Mouse (Mus musculus): ENCODE results near the gene 2310061N02Rik. TPM values are rescaled to one million over a fixed set of nuclear protein-coding genes. Genes with fewer than 3 reads are reported as not detected.
A peak's percentile ranks its signal among the peaks of the same experiment; 100 is the strongest.
"Not testable (repeated sequence)": the region's sequence is repeated elsewhere in the genome, so short reads cannot be mapped to it uniquely, and the experiment has no call there.

The 2310061N02Rik gene
- not detected for polyA plus RNA-seq (2012; fragmentation: generic; extraction: Trizol)

DNA sequence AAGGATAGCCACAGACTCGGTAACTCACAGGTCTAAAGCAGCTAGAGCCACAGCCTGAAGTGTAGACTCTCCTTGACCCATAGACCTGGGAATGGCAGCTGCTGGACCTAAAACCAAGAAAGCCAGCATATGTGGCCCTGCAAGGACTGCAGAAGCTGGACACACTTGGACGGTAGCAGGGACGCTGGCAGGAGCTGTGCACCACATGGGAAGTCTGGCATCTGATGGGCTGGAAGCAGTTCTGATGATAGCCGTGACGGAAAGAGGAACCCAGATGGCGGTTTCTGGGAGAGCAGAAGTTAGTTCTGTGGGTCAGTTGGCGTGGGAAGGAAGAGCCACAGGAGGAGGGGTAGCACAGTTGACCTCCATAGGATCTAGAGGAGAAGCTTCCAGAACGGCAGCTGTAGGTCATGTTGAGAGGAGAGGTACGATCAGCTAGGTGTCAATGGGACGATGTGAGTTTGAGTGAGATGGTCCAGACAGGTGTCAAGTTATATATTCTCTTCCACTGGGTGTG is at the start of gene 2310061N02Rik:
TSS of gene 2310061N02Rik (minus strand) at position 467 of the 517 bp plus-strand sequence.
- Histone ChIP-seq H3K27me3 (ENCODE audit: control insufficient read depth, insufficient read depth, insufficient read length) (no peaks in the 10 kb centered on the region), H3K4me3 (no peak within 1 kb of the TSS), H3K36me3 (ENCODE audit: control insufficient read depth, insufficient read depth) (no peaks in the 10 kb centered on the region), H3K4me2 (ENCODE audit: low read depth) (no peak within 1 kb of the TSS), H3ac (ENCODE audit: control insufficient read depth, insufficient read length) (no peak within 1 kb of the TSS), H3K79me2 (ENCODE audit: control insufficient read depth, insufficient read depth) (no peaks in the 10 kb centered on the region)
- no peak for TF ChIP-seq POLR2AphosphoS2 (IDR thresholded peaks at IDR 0.05; ENCODE audit: insufficient read length, low read depth)
- no peak for TF ChIP-seq POLR2A (IDR thresholded peaks at IDR 0.05; ENCODE audit: insufficient read length, low read depth)
- no peak for TF ChIP-seq MAX (IDR thresholded peaks at IDR 0.05; ENCODE audit: low read depth)
- TF ChIP-seq CEBPB (IDR thresholded peaks at IDR 0.05; ENCODE audit: insufficient read depth, poor library complexity, severe bottlenecking): no peak
- TF ChIP-seq MYOD1 (IDR thresholded peaks at IDR 0.05; ENCODE audit: control insufficient read depth in 1 of 3, insufficient read length in 2 of 3, low read depth in 2 of 3): no peak
- no peak for TF ChIP-seq SRF (IDR thresholded peaks at IDR 0.05; ENCODE audit: control insufficient read depth, insufficient read length, low read depth)
- TF ChIP-seq MYOG (IDR thresholded peaks at IDR 0.05; ENCODE audit: control insufficient read depth in 1 of 3, insufficient read depth in 1 of 3, insufficient read length in 2 of 3, low read depth in 2 of 3): no peak
- TF ChIP-seq TCF3 (IDR thresholded peaks at IDR 0.05; ENCODE audit: insufficient read length, low read depth): no peak
- no peak for TF ChIP-seq REST (IDR thresholded peaks at IDR 0.05; ENCODE audit: insufficient read depth, insufficient read length)
- no peak for TF ChIP-seq E2F4 (IDR thresholded peaks at IDR 0.05; ENCODE audit: insufficient read depth)
- no peak for TF ChIP-seq TCF12 (IDR thresholded peaks at IDR 0.05; ENCODE audit: insufficient read depth, poor library complexity, severe bottlenecking)
- TF ChIP-seq USF1 (IDR thresholded peaks at IDR 0.05; ENCODE audit: low read depth): no peak

DNA sequence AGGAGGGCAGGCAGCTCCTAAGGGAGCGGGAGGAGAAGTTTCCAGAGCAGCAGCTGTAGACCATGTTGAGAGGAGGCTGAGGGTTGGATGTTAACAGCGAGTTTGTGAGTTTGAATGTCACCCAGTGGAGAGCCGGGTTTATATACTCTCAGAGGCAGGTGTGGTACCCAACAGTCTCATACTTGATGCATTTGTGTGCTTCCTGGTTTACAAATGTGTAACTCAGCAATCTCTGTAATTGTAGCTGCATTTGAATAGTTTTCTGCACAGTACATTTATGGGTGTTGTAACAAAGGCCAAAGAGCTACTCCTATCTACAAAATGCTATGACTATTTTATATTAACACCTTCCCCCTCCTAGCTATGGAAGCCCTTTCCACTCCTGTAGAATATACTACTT is 43.8 kb upstream of the 2310061N02Rik start, which contains the start of gene Krtap13:
TSS of gene Krtap13 (minus strand) at position 101 of the 400 bp plus-strand sequence.
- H3K4me2 ChIP-seq (ENCODE audit: low read depth); H3K27me3 ChIP-seq (ENCODE audit: control insufficient read depth, insufficient read depth, insufficient read length); H3K79me2 ChIP-seq (ENCODE audit: control insufficient read depth, insufficient read depth); H3ac ChIP-seq (ENCODE audit: control insufficient read depth, insufficient read length); H3K36me3 ChIP-seq (ENCODE audit: control insufficient read depth, insufficient read depth); H3K4me3 ChIP-seq: not testable (repeated sequence)

DNA sequence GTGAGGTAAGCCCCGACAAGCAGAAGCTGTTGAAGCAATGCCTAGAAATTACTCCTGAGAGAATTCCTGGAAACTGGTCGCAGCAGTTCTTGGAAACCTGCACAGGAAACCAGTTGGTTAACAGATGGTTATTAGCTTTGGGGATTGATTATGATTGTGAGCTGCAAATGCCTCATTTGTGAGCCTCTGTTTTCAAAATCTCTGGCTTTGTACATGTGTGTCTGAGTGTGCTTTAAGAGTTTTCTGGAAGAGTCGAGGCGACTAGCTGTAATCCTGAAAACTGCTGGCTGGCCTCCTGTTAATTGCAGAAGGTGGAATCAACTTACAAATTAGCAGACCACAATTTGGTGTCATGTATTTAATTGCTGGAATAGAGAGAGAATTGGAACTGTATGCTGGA is 40.2 kb upstream of the 2310061N02Rik start:
- Histone ChIP-seq H3K27me3 (ENCODE audit: control insufficient read depth, insufficient read depth, insufficient read length) (no peaks in the 10 kb centered on the region), H3K4me2 (ENCODE audit: low read depth) (no peak overlapping the region), H3K79me2 (ENCODE audit: control insufficient read depth, insufficient read depth) (no peaks in the 10 kb centered on the region), H3K4me3 (no peak overlapping the region), H3ac (ENCODE audit: control insufficient read depth, insufficient read length) (no peak overlapping the region), H3K36me3 (ENCODE audit: control insufficient read depth, insufficient read depth) (no peaks in the 10 kb centered on the region)
- TF ChIP-seq MYOD1 (IDR thresholded peaks at IDR 0.05; ENCODE audit: control insufficient read depth in 1 of 3, insufficient read length in 2 of 3, low read depth in 2 of 3) (no peak), E2F4 (IDR thresholded peaks at IDR 0.05; ENCODE audit: insufficient read depth) (no peak), TCF3 (IDR thresholded peaks at IDR 0.05; ENCODE audit: insufficient read length, low read depth) (no peak)

DNA sequence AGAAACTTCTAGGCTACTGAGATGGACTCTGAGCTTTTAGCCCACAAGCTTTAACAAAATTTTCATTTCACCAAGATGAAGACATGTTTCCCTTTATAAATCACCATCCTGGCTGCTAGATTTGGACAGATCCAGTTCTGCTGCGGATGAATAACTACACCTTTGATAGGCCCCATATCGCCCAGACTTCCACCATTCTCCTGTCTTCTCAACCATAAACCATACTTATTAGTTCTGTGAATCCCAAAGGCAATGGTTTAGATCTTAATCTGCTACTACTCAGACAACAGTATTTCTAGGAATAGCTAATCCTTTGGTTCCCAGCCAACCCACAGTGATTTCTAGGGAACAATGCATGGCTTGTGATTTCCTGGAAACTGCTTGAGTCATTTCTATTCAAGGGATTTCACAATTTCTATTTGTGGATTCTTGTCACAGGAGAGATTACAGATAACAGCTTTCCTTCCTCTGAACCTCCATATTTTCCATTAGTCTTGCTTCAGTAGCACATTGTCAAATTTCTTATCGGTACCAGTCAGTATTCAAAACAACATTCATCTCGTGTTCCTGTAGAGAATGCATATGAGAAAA is 37.1 kb upstream of the 2310061N02Rik start:
- Histone ChIP-seq H3K4me3 (no peak overlapping the region), H3K4me2 (ENCODE audit: low read depth) (no peak overlapping the region), H3K79me2 (ENCODE audit: control insufficient read depth, insufficient read depth) (no peaks in the 10 kb centered on the region), H3K27me3 (ENCODE audit: control insufficient read depth, insufficient read depth, insufficient read length) (no peaks in the 10 kb centered on the region), H3K36me3 (ENCODE audit: control insufficient read depth, insufficient read depth) (no peaks in the 10 kb centered on the region), H3ac (ENCODE audit: control insufficient read depth, insufficient read length) (no peak overlapping the region)
- TF ChIP-seq MYOG (IDR thresholded peaks at IDR 0.05; ENCODE audit: control insufficient read depth in 1 of 3, insufficient read depth in 1 of 3, insufficient read length in 2 of 3, low read depth in 2 of 3) (no peak), USF1 (IDR thresholded peaks at IDR 0.05; ENCODE audit: low read depth) (no peak), TCF3 (IDR thresholded peaks at IDR 0.05; ENCODE audit: insufficient read length, low read depth) (no peak), MAX (IDR thresholded peaks at IDR 0.05; ENCODE audit: low read depth) (no peak), E2F4 (IDR thresholded peaks at IDR 0.05; ENCODE audit: insufficient read depth) (no peak), CEBPB (IDR thresholded peaks at IDR 0.05; ENCODE audit: insufficient read depth, poor library complexity, severe bottlenecking) (no peak), MYOD1 (IDR thresholded peaks at IDR 0.05; ENCODE audit: control insufficient read depth in 1 of 3, insufficient read length in 2 of 3, low read depth in 2 of 3) (no peak)

DNA sequence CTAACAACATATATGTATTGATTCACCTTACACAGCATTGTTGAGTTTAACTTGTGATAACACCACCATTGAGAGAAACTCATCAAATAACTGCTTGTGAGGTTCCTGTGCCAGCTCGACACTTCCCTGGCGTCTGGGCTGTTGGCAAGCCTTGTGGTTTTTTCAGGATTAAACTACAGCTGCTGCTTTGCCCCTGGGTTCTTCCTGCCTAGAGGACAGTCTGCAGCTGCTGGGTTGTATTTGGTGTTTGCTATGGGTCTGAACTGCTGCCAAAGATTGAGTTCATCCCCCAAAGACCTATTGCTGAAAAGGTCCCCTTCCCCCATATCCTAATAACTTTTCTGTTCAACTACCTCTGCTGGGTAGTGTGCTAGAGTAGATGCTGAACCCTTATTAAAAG is 27.6 kb upstream of the 2310061N02Rik start:
- no peak overlapping the region for H3K4me3 ChIP-seq
- TF ChIP-seq MYOD1 (IDR thresholded peaks at IDR 0.05; ENCODE audit: control insufficient read depth in 1 of 3, insufficient read length in 2 of 3, low read depth in 2 of 3) (peak in 1 of 3 experiments; percentile 30), SRF (IDR thresholded peaks at IDR 0.05; ENCODE audit: control insufficient read depth, insufficient read length, low read depth) (no peak), MYOG (IDR thresholded peaks at IDR 0.05; ENCODE audit: control insufficient read depth in 1 of 3, insufficient read depth in 1 of 3, insufficient read length in 2 of 3, low read depth in 2 of 3) (peak in 1 of 3 experiments; percentile 26)

More for the DNA sequence above, 27.6 kb upstream of the 2310061N02Rik start:
- H3K4me2 ChIP-seq (ENCODE audit: low read depth): no peak overlapping the region
- H3K36me3 ChIP-seq (ENCODE audit: control insufficient read depth, insufficient read depth): no peaks in the 10 kb centered on the region
- H3ac ChIP-seq (ENCODE audit: control insufficient read depth, insufficient read length): no peak overlapping the region
- H3K79me2 ChIP-seq (ENCODE audit: control insufficient read depth, insufficient read depth): no peaks in the 10 kb centered on the region
- no peaks in the 10 kb centered on the region for H3K27me3 ChIP-seq (ENCODE audit: control insufficient read depth, insufficient read depth, insufficient read length)
